Mouse (Mus musculus): ENCODE data around the gene Nav2. TPM values are rescaled to one million over a fixed set of nuclear protein-coding genes. Genes with fewer than 3 reads are reported as not detected.

Gene Nav2
- polyA plus RNA-seq, 1 experiment from 2014 or later: 5.8 TPM

DNA sequence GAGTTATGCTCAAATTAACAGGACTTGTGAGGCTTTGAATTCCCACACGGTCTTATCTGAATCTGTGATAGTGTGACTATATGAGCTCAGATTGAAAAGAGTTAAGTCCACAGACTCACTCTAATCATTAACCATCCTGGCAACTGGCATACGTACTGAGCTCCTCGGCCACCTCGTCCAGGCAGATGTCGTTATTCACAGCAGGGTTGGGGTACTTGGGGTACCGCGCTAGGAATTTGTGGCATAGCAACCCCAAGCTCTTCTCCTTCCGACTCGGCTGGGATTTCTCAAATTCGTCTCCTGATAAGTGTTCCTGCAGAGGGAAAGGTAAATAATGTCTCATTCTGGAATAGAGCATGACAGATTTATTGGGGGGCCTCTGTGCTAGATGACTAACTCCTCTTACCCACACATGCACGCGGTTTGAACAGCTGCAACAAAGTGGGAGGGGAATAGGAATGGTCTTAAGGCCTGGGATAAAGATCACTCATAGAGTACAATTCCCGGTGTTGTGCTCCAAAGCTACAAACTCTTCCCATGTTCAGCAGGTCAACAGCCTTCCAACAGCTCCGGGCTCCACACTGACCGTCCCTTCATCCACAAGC, 30.6 kb upstream of the Nav2 start:
- H3K9ac ChIP-seq (ENCODE audit: low read depth, low read length): no peak overlapping the region
- peaks cover 31% of the 10 kb centered on the region for H3K36me3 ChIP-seq (ENCODE audit: control insufficient read depth, insufficient read depth)
- ATAC-seq: no peak
- H3K27me3 ChIP-seq (replicated peaks; ENCODE audit: control insufficient read depth, insufficient read depth, low read length): no peaks in the 10 kb centered on the region
- WGBS: 25% methylated on average over 15 of the region's 15 CpGs
- peak overlapping the region; percentile 94 for H3K4me2 ChIP-seq (replicated peaks; ENCODE audit: low read depth)
- H3K9me3 ChIP-seq (ENCODE audit: control insufficient read depth): no peaks in the 10 kb centered on the region
- H3K4me1 ChIP-seq (replicated peaks; ENCODE audit: control insufficient read depth, insufficient read depth, low read length): peaks cover 11% of the 10 kb centered on the region
- H3K4me3 ChIP-seq (ENCODE audit: low read depth, low read length): 0 out of 2 replicates have a peak overlapping the region, but pooled peaks have one; percentile 9
- TF ChIP-seq CTCF (IDR thresholded peaks at IDR 0.05; ENCODE audit: low read depth): no peak
- H3K27ac ChIP-seq (ENCODE audit: low read depth, low read length): peak overlapping the region; percentile 47

DNA sequence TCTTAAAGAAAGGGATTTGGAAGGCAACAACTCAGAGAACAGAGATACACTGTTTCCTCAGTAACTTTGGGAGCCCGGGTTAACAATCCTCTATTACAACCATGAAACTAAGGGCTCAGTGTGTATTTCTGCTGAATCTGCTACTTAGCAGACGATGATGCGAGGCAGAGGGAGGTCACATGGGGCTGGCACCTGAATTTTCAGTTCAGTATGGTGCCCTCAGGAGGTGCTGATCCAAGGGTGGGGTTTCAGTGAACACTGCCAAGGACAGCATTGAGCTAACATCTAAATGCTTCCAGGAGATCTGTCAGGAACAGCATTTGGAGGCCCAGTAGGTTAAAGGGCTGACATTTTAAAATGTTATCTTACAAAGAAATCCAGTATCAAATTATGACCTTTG, 28.9 kb upstream of the Nav2 start:
- H3K36me3 ChIP-seq (ENCODE audit: control insufficient read depth, insufficient read depth): peaks cover 14% of the 10 kb centered on the region
- peak overlapping the region; percentile 18 for H3K4me3 ChIP-seq (ENCODE audit: low read depth, low read length)
- no peaks in the 10 kb centered on the region for H3K9me3 ChIP-seq (ENCODE audit: control insufficient read depth)
- peak overlapping the region; percentile 94 for H3K4me2 ChIP-seq (replicated peaks; ENCODE audit: low read depth)
- H3K27me3 ChIP-seq (replicated peaks; ENCODE audit: control insufficient read depth, insufficient read depth, low read length): no peaks in the 10 kb centered on the region
- ATAC-seq: no peak
- WGBS: 31% methylated on average over 3 of the region's 3 CpGs
- H3K4me1 ChIP-seq (replicated peaks; ENCODE audit: control insufficient read depth, insufficient read depth, low read length): peaks cover 11% of the 10 kb centered on the region
- H3K27ac ChIP-seq (ENCODE audit: low read depth, low read length): peak overlapping the region; percentile 71
- H3K9ac ChIP-seq (ENCODE audit: low read depth, low read length): 0 out of 2 replicates have a peak overlapping the region, but pooled peaks have one; percentile 12
- no peak; the same call in 1 of the 2 replicates for TF ChIP-seq CTCF (IDR thresholded peaks at IDR 0.05; ENCODE audit: low read depth)

GRCm38 (mm10) chr7:48880591-48881481, 27.7 kb upstream of the Nav2 start:
- WGBS: 1% methylated on average over 76 of the region's 77 CpGs
- no peak for TF ChIP-seq CTCF (IDR thresholded peaks at IDR 0.05; ENCODE audit: low read depth)

DNA sequence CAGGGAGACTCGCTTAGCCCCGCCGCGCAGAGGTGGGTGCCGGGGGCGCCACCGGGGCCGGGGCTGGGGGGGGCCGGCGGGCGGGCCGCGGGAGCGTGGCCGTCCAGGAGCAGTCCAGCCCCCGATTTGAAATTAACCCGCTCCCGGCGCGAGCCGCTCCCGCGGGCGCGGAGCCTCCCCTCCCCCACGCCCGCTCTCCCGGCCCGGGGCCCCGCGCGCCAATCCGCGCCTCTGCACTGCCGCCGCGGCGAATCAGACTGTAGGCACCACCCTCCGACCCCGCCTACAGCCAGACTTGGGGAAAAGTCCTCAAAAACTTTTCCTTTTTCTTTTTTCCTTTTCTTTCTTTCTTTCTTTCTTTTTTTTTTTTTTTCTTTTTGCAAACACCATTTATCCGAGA, 27.0 kb upstream of the Nav2 start, which contains the start of gene E2f8:
Gene E2f8, minus strand, starts transcription at position 111 of the 400 bp plus-strand sequence.
- peak; percentile 73 for ATAC-seq
- Histone ChIP-seq H3K27ac (ENCODE audit: low read depth, low read length) (peak within 1 kb of the TSS; percentile 88), H3K27me3 (replicated peaks; ENCODE audit: control insufficient read depth, insufficient read depth, low read length) (no peaks in the 10 kb centered on the region), H3K9me3 (ENCODE audit: control insufficient read depth) (no peaks in the 10 kb centered on the region), H3K9ac (ENCODE audit: low read depth, low read length) (peak within 1 kb of the TSS; percentile 79), H3K36me3 (ENCODE audit: control insufficient read depth, insufficient read depth) (no peaks in the 10 kb centered on the region), H3K4me1 (replicated peaks; ENCODE audit: control insufficient read depth, insufficient read depth, low read length) (peaks cover 11% of the 10 kb centered on the region), H3K4me3 (ENCODE audit: low read depth, low read length) (peak within 1 kb of the TSS; percentile 91), H3K4me2 (replicated peaks; ENCODE audit: low read depth) (peak within 1 kb of the TSS; percentile 94)
- TF ChIP-seq CTCF (IDR thresholded peaks at IDR 0.05; ENCODE audit: low read depth): no peak
- under 1% methylated on average over 37 of the region's 41 CpGs for WGBS

More at GRCm38 (mm10) chr7:48880591-48881481, 27.7 kb upstream of the Nav2 start:
- Histone ChIP-seq H3K4me3 (ENCODE audit: low read depth, low read length) (peak overlapping the region; percentile 91), H3K9ac (ENCODE audit: low read depth, low read length) (peak overlapping the region; percentile 79), H3K27me3 (replicated peaks; ENCODE audit: control insufficient read depth, insufficient read depth, low read length) (no peaks in the 10 kb centered on the region), H3K27ac (ENCODE audit: low read depth, low read length) (peak overlapping the region; percentile 88), H3K9me3 (ENCODE audit: control insufficient read depth) (no peaks in the 10 kb centered on the region), H3K4me2 (replicated peaks; ENCODE audit: low read depth) (peak overlapping the region; percentile 94), H3K4me1 (replicated peaks; ENCODE audit: control insufficient read depth, insufficient read depth, low read length) (peaks cover 11% of the 10 kb centered on the region), H3K36me3 (ENCODE audit: control insufficient read depth, insufficient read depth) (peaks cover 3% of the 10 kb centered on the region)
- ATAC-seq: peak; percentile 94

DNA sequence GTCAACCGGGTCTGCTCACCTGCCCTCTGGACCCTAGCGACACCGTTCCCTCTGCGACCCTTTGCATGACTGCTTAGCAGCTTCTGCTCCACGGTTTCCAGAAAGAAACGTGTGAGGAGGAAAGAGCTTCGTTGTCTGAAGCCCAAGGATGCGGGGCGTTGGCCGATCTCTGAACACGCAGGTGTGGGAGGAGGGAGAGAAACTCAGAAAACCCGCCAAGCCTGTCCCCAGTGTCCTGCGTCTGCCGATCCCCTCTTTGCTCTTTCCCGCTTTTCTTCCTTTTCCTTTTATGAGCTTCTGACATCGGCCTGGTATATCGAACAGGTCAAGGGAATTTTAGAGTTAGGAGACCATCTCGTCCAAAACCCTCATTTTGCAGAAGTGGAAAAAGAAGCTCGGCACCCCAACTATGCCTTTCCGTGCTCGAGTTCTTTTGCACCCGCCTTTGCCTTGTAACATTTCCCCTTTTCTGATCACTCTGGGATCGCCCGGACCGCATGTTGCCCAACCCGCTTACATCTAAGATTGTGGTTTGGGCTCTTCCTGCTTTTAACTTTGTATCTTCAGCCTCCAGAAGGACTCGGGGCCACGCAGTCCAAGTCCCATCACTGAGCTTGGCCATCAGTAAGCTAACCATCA, 26.4 kb upstream of the Nav2 start:
- TF ChIP-seq CTCF (IDR thresholded peaks at IDR 0.05; ENCODE audit: low read depth): no peak
- Histone ChIP-seq H3K27me3 (replicated peaks; ENCODE audit: control insufficient read depth, insufficient read depth, low read length) (no peaks in the 10 kb centered on the region), H3K4me3 (ENCODE audit: low read depth, low read length) (peak overlapping the region; percentile 91), H3K9ac (ENCODE audit: low read depth, low read length) (peak overlapping the region; percentile 26; the same call in 1 of the 2 replicates), H3K36me3 (ENCODE audit: control insufficient read depth, insufficient read depth) (no peaks in the 10 kb centered on the region), H3K4me2 (replicated peaks; ENCODE audit: low read depth) (peak overlapping the region; percentile 94), H3K9me3 (ENCODE audit: control insufficient read depth) (no peaks in the 10 kb centered on the region), H3K4me1 (replicated peaks; ENCODE audit: control insufficient read depth, insufficient read depth, low read length) (peaks cover 9% of the 10 kb centered on the region), H3K27ac (ENCODE audit: low read depth, low read length) (0 out of 2 replicates have a peak overlapping the region, but pooled peaks have one; percentile 88)
- under 1% methylated on average over 28 of the region's 28 CpGs for WGBS
- ATAC-seq: no peak

All from intestine, postnatal 0 days (tissue).